Mouse (Mus musculus): Measurements from ENCODE around the gene Ech1.

DNA sequence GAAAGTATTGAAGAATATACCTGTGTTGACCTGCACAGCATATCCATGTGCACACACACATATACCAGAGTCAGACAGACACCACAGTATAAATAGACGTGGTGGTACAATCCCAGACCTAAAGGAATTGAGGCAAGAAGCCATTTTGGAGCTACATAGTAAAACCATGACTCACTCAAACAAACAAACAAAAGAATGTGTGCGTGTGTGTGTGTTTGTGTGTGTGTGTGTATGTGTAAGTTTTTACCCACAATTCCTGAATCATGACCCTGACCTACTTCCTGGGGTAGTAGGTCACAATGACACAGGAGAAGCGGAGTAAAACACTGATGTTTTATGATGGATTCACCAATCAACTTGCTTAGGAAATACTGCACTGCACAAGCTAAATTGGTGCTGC lies 23.6 kb upstream of the Ech1 start:
- TF ChIP-seq POLR2A (IDR thresholded peaks at IDR 0.05; ENCODE audit: low read depth, low read length), result no peak
- TF ChIP-seq CTCF (conservative IDR thresholded peaks at IDR 0.05; ENCODE audit: insufficient read depth, insufficient read length, low read depth, low read length), result no peak

Data from kidney, adult 2 months (tissue).